Mouse (Mus musculus) C2C12 (cell line): ENCODE measurements around the gene Sgta. TPM values are rescaled to one million over a fixed set of nuclear protein-coding genes. Genes with fewer than 3 reads are reported as not detected.

Experiments used
- H3K27me3 ChIP-seq: one replicate; pipeline ENCODE4 v1.6.1; 2011; ENCODE audit not compliant: control insufficient read depth, insufficient read depth, insufficient read length
- H3K36me3 ChIP-seq: one replicate; pipeline ENCODE4 v1.6.1; 2011; ENCODE audit not compliant: control insufficient read depth, insufficient read depth
- H3K4me3 ChIP-seq: one replicate; pipeline ENCODE4 v1.5.1; 2011; ENCODE audit warnings: mild to moderate bottlenecking, control low read depth; ENCODE audit not compliant: poor library complexity, insufficient read depth, severe bottlenecking
- H3K79me2 ChIP-seq: one replicate; pipeline ENCODE4 v1.6.1; 2011; ENCODE audit not compliant: control insufficient read depth, insufficient read depth
- H3K79me3 ChIP-seq: one replicate; pipeline ENCODE4 v1.6.1; 2011; ENCODE audit warnings: low read depth, control low read depth
- H3ac ChIP-seq: one replicate; pipeline ENCODE3; 2011; ENCODE audit warnings: low read depth; ENCODE audit not compliant: control insufficient read depth, insufficient read length
- CEBPB ChIP-seq: IDR thresholded peaks from one replicate; pipeline ENCODE4 v1.6.1; 2011; ENCODE audit warnings: low read depth, mild to moderate bottlenecking, control low read depth, moderate library complexity
- CTCF ChIP-seq: IDR thresholded peaks from one replicate; pipeline ENCODE4 v1.5.1; 2011; ENCODE audit not compliant: control insufficient read depth, insufficient read depth, insufficient read length
- FOSL1 ChIP-seq: IDR thresholded peaks from one replicate; pipeline ENCODE4 v1.8.0; 2011; ENCODE audit warnings: mild to moderate bottlenecking, low read length; ENCODE audit not compliant: poor library complexity, insufficient read depth, severe bottlenecking
- MAX ChIP-seq: IDR thresholded peaks from one replicate; pipeline ENCODE4 v1.6.1; 2011; ENCODE audit warnings: mild to moderate bottlenecking, control low read depth
- MYOD1 ChIP-seq: IDR thresholded peaks from one replicate; pipeline ENCODE4 v1.6.1; 2011; ENCODE audit warnings: low read depth; ENCODE audit not compliant: control insufficient read depth, insufficient read length
- MYOG ChIP-seq: IDR thresholded peaks from one replicate; pipeline ENCODE4 v1.6.1; 2011; ENCODE audit not compliant: control insufficient read depth, insufficient read length; ENCODE audit errors: extremely low read depth
- USF1 ChIP-seq: IDR thresholded peaks from one replicate; pipeline ENCODE4 v1.6.1; 2011; ENCODE audit warnings: low read depth, mild to moderate bottlenecking, control low read depth, moderate library complexity
- polyA plus RNA-seq: library from polyadenylated mRNA; unstranded; fragments of >200 nt; fragmentation: generic; extraction: Trizol; gene quantifications from one replicate; pipeline ENCODE4 v1.2.1, GENCODE M21; 2012; ENCODE audit warnings: missing spikeins

Sgta gene
- polyA plus RNA-seq, 1 experiment = 154 TPM

- TF ChIP-seq MYOD1 (no peak), CTCF (no peak)
- Histone ChIP-seq H3K27me3 (peaks cover 26% of the 10 kb centered on the region), H3K79me3 (no peaks in the 10 kb centered on the region), H3ac (no peak overlapping the region), H3K4me3 (no peak overlapping the region), H3K79me2 (no peaks in the 10 kb centered on the region), H3K36me3 (no peaks in the 10 kb centered on the region)
These were observed 53.8 kb downstream of the Sgta start for GRCm38 (mm10) chr10:81006005-81006677.

DNA sequence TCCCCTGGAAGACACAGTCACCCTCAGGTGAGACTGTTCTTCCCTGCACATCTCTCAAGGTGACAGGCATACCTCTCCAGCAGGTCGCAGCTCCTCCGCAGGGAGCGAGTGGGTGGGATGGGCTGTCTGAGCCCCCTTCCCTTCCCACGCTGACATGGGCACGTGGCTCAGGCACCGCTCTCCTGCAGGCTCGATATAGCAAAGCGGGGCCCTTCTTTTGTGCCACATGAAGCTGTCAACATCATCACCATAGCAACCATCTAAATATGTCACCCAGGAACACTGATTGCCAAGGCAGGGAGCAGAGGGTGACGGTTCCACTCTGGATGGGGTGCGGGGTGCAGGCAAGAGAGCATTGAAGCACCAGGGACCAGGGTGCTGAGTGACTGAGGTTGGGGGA, 58.8 kb downstream of the Sgta start:
- Histone ChIP-seq H3K27me3 (peaks cover 26% of the 10 kb centered on the region), H3ac (no peak overlapping the region), H3K36me3 (no peaks in the 10 kb centered on the region), H3K79me3 (no peaks in the 10 kb centered on the region), H3K4me3 (no peak overlapping the region), H3K79me2 (no peaks in the 10 kb centered on the region)
- TF ChIP-seq FOSL1 = no peak

DNA sequence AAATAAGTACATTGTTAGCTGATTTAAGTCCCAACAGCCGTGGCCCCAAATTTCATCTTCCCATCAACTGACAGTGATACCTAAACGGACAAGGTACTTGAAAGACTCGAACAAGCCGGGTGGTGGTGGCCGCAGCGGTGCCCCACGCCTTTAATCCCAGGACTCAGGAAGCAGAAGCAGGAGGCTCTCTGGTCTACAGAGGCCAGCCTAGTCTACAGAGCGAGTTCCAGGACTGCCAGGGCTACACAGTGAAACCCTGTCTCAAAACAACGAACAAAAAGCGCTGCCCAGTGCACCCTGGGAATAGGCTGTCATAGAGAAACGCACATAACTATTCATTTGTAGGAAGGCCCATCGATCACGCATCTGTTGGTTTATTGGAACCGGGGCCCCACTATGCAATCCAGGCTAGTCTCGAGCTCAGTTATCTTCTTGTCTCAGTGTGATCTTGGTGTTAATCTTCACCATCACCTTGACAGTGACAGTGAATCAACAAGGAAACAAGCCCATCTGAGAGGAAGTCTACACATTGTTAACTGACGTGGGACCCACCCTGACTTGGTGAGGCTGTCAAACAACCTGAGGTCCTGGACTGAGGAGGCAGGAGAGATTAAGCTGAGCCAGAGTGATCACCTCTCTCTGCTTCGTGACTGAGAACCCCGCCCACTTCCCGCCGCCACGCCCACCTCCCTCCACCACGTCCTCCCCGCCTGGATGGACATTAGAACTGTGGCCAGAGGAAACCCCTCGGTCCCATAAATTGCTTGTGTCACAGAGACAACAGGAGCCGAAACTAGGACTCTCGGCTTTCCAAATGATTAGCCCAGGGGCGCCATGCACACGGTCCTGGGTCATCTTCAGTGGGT, 59.6 kb downstream of the Sgta start:
- H3ac ChIP-seq = no peak overlapping the region
- TF ChIP-seq MYOD1 = no peak
- no peak for TF ChIP-seq FOSL1
- TF ChIP-seq CTCF = no peak
- no peak for TF ChIP-seq USF1
- TF ChIP-seq MYOG = no peak
- no peak for TF ChIP-seq CEBPB
- no peak for TF ChIP-seq MAX
- H3K4me3 ChIP-seq = no peak overlapping the region
- no peaks in the 10 kb centered on the region for H3K79me2 ChIP-seq
- no peaks in the 10 kb centered on the region for H3K79me3 ChIP-seq
- H3K36me3 ChIP-seq = no peaks in the 10 kb centered on the region
- peaks cover 26% of the 10 kb centered on the region for H3K27me3 ChIP-seq

DNA sequence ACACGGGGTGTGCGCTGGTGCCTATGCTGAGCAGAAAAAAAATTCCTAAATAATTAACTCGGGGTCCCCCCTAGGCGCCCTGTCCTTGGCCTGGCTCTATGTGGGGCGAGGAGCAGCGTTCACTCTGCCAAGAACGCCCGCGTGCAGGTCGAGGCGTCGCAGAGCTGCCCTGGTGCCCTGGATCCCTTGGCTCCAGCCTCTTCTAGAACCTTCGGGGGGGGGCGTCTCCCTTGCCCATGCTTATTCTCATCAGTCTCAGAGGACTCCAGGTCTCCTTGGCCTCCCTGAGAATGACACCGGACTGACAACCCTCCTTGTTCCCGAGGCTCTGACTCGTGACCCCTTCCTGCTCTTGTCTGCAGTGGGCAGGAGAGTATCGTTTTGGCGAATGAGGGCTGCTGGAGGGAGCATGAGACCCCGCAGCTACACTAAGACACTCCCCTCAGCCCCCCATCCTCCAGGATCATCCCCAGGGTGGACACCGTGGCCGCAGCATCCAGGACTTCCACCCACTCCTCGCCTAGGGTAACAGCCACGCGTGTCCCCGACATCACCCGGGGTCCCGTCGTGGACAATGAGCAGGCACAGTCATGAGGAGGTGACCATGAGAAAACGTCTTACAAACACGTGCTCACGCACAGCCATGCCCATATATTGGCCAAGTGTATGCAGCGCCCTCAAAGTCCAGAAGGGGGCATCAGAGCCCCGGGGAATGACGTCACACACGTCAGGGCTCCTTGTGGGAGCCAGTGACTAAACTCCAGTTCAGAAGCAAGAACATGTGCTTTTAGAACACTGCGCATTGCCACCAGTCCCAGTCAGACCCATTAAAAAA, 60.4 kb downstream of the Sgta start:
- Histone ChIP-seq H3K79me2 (no peaks in the 10 kb centered on the region), H3K79me3 (no peaks in the 10 kb centered on the region), H3K36me3 (no peaks in the 10 kb centered on the region), H3K27me3 (peaks cover 25% of the 10 kb centered on the region), H3K4me3 (no peak overlapping the region), H3ac (no peak overlapping the region)
- TF ChIP-seq FOSL1 (no peak), MYOD1 (no peak), MAX (peak; percentile 95), CTCF (peak; percentile 76), USF1 (peak; percentile 57), MYOG (no peak), CEBPB (no peak)

DNA sequence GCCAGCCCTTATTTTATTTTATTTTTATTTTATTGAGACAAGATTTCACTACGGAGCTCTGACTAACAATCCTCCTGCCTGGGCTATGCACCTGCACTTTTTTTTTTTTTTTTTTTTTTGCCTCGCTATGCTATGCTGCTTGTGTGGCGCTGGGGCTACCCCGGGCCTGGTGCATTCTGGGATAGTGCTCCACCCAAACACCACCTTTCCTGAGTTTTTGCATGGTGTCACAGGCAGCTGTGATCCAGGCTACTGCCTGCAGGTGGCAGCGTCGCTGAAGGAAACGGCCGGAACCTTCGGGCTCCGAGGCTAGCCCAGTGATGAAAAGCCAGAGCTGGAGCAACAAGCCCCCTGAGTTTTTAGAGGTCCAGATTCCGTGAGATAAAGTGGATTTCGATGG, 61.2 kb downstream of the Sgta start:
- Histone ChIP-seq H3ac (no peak overlapping the region), H3K79me3 (no peaks in the 10 kb centered on the region), H3K79me2 (no peaks in the 10 kb centered on the region), H3K36me3 (no peaks in the 10 kb centered on the region), H3K27me3 (peaks cover 19% of the 10 kb centered on the region), H3K4me3 (no peak overlapping the region)
- TF ChIP-seq USF1 = no peak
- TF ChIP-seq CEBPB = no peak
- no peak for TF ChIP-seq MYOD1
- TF ChIP-seq CTCF = peak; percentile 71
- no peak for TF ChIP-seq FOSL1
- TF ChIP-seq MAX = peak; percentile 47
- no peak for TF ChIP-seq MYOG
